Mouse (Mus musculus): ENCODE data around the gene AC124502.3. TPM values are rescaled to one million over a fixed set of nuclear protein-coding genes. Genes with fewer than 3 reads are reported as not detected.

Gene AC124502.3
- polyA plus RNA-seq, 1 experiment from 2014 or later, result 1.9 TPM

DNA sequence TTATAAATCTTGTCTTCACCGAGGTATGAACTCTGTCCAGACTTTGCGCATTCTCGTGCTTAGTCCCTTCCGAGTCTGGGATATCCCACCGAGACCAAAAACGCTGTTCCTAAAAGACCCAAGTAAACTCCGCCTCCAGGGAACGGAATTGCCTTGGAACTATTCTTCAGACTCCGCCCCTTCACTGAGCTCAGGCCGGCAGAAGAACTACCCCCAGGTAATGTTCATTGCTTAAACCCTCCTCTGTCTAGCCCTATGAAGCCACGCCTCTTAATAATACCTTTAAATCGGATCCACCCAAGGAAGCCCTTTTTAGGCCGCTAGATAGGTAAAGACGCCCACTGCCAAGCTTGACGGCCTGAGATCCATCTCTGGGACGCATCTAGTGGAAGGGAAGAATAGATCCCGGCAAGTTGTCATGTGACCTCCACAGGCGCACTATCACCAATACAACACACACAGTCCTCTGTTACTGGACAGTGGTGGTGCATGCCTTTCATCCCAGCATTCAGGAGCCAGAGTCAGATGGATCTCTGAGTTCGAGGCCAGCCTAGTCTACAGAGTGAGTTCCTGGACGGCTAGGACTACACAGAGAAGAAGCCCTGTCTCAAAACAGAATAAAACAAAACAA lies 33.8 kb downstream of the AC124502.3 start:
- H3K27ac ChIP-seq, result no peak overlapping the region
- no peaks in the 10 kb centered on the region for H3K9me3 ChIP-seq (ENCODE audit: control insufficient read depth, low read length)
- H3K4me1 ChIP-seq (replicated peaks; ENCODE audit: control insufficient read depth, insufficient read depth, low read length), result peaks cover 17% of the 10 kb centered on the region
- no peaks in the 10 kb centered on the region for H3K36me3 ChIP-seq (replicated peaks; ENCODE audit: control insufficient read depth, insufficient read depth)
- H3K9ac ChIP-seq, result peak overlapping the region; percentile 47
- 3% methylated on average over 20 of the region's 20 CpGs for WGBS
- DNase-seq (ENCODE audit: low spot score) (no peak), ATAC-seq (ENCODE audit: low FRiP score) (no peak; the same call in 1 of the 2 replicates)
- peaks cover 13% of the 10 kb centered on the region; the same call in 1 of the 2 replicates for H3K27me3 ChIP-seq (ENCODE audit: control insufficient read depth, insufficient read depth, low read length)
- peak overlapping the region; percentile 59 for H3K4me2 ChIP-seq (replicated peaks)
- H3K4me3 ChIP-seq (replicated peaks; ENCODE audit: low read length), result peak overlapping the region; percentile 40

DNA sequence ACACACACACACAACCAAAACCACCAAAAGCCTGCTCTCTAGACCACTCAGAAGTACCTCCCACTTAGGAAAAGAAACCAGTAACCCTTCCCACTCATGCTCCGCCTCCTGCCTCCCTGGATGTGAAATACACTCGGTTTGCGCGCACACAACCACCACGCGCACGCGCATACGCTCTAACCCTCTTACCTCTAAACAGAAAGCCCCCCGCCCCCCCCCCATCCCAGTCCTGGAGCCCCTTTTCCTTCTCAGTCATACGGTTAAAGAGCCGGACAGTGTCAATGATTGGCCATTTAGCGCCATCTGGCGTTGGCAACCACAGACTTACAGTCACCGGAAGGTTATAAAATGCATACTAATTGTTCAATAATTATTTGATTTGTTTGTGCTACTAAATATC lies 34.3 kb downstream of the AC124502.3 start:
- peaks cover 13% of the 10 kb centered on the region for H3K4me1 ChIP-seq (replicated peaks; ENCODE audit: control insufficient read depth, insufficient read depth, low read length)
- no peak overlapping the region for H3K27ac ChIP-seq
- no peak overlapping the region for H3K9ac ChIP-seq
- H3K27me3 ChIP-seq (ENCODE audit: control insufficient read depth, insufficient read depth, low read length), result peaks cover 12% of the 10 kb centered on the region; the same call in 1 of the 2 replicates
- no peaks in the 10 kb centered on the region for H3K36me3 ChIP-seq (replicated peaks; ENCODE audit: control insufficient read depth, insufficient read depth)
- WGBS, result 2% methylated on average over 15 of the region's 15 CpGs
- peak; percentile 77 for DNase-seq (ENCODE audit: low spot score)
- no peaks in the 10 kb centered on the region for H3K9me3 ChIP-seq (ENCODE audit: control insufficient read depth, low read length)
- H3K4me2 ChIP-seq (replicated peaks), result peak overlapping the region; percentile 59
- 0 out of 2 replicates have a peak overlapping the region, but pooled peaks have one; percentile 40 for H3K4me3 ChIP-seq (replicated peaks; ENCODE audit: low read length)
- ATAC-seq (ENCODE audit: low FRiP score), result no peak

DNA sequence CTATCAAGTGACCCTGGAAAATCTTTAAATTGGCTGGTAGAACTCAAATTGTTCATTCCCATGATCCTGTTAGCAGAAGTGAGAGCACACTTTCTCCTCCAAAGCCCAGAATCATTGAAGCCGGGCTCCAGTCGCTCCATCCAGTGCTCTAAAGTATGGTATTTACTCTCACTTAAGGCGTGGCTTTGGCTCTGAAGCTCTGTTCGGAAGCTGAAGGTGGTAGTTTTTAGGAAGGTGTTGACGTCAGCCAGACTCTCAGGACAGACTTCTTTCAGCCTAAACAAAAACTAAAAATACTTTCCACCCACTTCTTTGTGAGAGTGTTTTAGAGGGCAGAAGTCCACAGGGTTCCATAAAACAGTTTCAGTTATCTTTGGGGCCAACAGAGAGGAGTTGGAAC lies 34.8 kb downstream of the AC124502.3 start:
- no peak overlapping the region for H3K4me3 ChIP-seq (replicated peaks; ENCODE audit: low read length)
- H3K36me3 ChIP-seq (replicated peaks; ENCODE audit: control insufficient read depth, insufficient read depth), result no peaks in the 10 kb centered on the region
- DNase-seq (ENCODE audit: low spot score) (no peak), ATAC-seq (ENCODE audit: low FRiP score) (no peak)
- peaks cover 7% of the 10 kb centered on the region; the same call in 1 of the 2 replicates for H3K27me3 ChIP-seq (ENCODE audit: control insufficient read depth, insufficient read depth, low read length)
- no peak overlapping the region for H3K9ac ChIP-seq
- H3K4me1 ChIP-seq (replicated peaks; ENCODE audit: control insufficient read depth, insufficient read depth, low read length), result peaks cover 8% of the 10 kb centered on the region
- 47% methylated on average over 5 of the region's 5 CpGs for WGBS
- no peak overlapping the region for H3K4me2 ChIP-seq (replicated peaks)
- no peak overlapping the region for H3K27ac ChIP-seq
- no peaks in the 10 kb centered on the region for H3K9me3 ChIP-seq (ENCODE audit: control insufficient read depth, low read length)

DNA sequence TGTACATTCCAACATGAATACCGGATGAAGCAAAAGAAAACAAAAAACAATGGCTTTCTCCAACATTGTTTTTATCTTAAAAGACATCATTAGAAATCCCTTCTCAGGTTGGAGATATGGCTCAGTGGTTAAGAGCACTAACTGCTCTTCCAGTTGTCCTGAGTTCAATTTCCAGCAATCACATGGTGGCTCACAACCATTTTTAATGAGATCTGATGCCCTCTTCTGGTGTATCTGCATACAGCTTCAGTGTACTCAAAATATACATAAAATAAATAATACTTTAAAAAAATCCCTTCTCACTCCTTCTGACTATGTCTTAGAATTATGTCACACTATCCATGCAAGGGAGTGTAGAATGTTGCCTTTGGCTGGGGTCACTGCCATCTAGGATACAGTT lies 40.6 kb downstream of the AC124502.3 start:
- no peak overlapping the region for H3K4me2 ChIP-seq (replicated peaks)
- H3K27me3 ChIP-seq (ENCODE audit: control insufficient read depth, insufficient read depth, low read length), result peaks cover 37% of the 10 kb centered on the region
- DNase-seq (ENCODE audit: low spot score) (no peak), ATAC-seq (ENCODE audit: low FRiP score) (no peak)
- WGBS, result 97% methylated on average over 1 of the region's 1 CpGs
- H3K27ac ChIP-seq, result no peak overlapping the region
- H3K9me3 ChIP-seq (ENCODE audit: control insufficient read depth, low read length), result no peaks in the 10 kb centered on the region
- H3K36me3 ChIP-seq (replicated peaks; ENCODE audit: control insufficient read depth, insufficient read depth), result no peaks in the 10 kb centered on the region; the same call in 1 of the 2 replicates
- H3K4me1 ChIP-seq (replicated peaks; ENCODE audit: control insufficient read depth, insufficient read depth, low read length), result no peaks in the 10 kb centered on the region
- H3K9ac ChIP-seq, result no peak overlapping the region
- H3K4me3 ChIP-seq (replicated peaks; ENCODE audit: low read length), result no peak overlapping the region

DNA sequence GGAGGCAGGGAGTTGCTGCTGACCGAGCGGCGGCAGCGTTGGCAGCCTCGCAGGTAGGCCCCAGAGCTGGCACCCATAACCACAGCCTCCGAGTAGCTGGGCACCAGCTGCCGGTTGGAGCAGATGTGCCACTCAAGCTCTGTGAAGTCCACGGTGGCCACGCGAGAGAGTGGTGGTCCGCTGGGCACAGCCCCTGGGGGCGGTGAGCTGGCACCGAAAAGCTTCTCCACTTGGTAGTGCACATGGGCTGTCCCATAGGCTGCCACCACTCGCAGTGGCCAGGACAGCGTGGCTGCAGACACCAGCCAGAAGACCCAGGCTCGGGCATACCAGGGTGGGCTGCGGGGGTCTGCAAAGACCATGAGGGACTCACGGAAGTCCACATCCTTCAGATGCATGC lies 43.3 kb downstream of the AC124502.3 start:
- WGBS, result 72% methylated on average over 18 of the region's 18 CpGs
- H3K4me2 ChIP-seq (replicated peaks), result no peak overlapping the region
- no peak for ATAC-seq (ENCODE audit: low FRiP score)
- H3K27me3 ChIP-seq (ENCODE audit: control insufficient read depth, insufficient read depth, low read length), result peaks cover 57% of the 10 kb centered on the region
- no peaks in the 10 kb centered on the region; the same call in 1 of the 2 replicates for H3K36me3 ChIP-seq (replicated peaks; ENCODE audit: control insufficient read depth, insufficient read depth)
- no peak for DNase-seq (ENCODE audit: low spot score)
- no peak overlapping the region for H3K4me3 ChIP-seq (replicated peaks; ENCODE audit: low read length)
- H3K9ac ChIP-seq, result no peak overlapping the region
- H3K4me1 ChIP-seq (replicated peaks; ENCODE audit: control insufficient read depth, insufficient read depth, low read length), result 0 out of 2 replicates have a peak, but pooled peaks cover 3% of the 10 kb centered on the region
- H3K27ac ChIP-seq, result no peak overlapping the region
- H3K9me3 ChIP-seq (ENCODE audit: control insufficient read depth, low read length), result no peaks in the 10 kb centered on the region

DNA sequence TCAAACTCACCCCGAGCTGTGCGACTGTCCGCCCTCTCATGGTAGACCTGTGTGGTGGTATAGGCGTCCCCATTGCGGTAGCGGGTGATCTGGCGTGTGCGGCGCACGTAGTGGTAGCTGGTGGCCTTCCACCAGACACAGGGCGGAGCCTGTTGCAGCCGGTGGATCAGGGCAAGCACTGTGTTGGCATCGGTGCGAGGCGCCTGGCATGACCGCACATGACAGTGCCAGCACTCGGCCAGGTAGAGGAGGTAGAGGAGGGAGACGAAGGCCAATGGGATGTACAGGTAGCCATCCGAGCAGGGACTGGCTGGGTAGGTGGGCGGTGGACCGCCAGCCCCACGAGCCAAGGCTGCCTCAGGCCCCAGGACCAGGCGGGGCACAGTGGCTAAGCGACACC lies 43.9 kb downstream of the AC124502.3 start:
- Histone ChIP-seq H3K9me3 (ENCODE audit: control insufficient read depth, low read length) (no peaks in the 10 kb centered on the region), H3K27ac (no peak overlapping the region), H3K9ac (no peak overlapping the region), H3K4me2 (replicated peaks) (no peak overlapping the region), H3K4me1 (replicated peaks; ENCODE audit: control insufficient read depth, insufficient read depth, low read length) (0 out of 2 replicates have a peak, but pooled peaks cover 6% of the 10 kb centered on the region), H3K4me3 (replicated peaks; ENCODE audit: low read length) (no peak overlapping the region), H3K36me3 (replicated peaks; ENCODE audit: control insufficient read depth, insufficient read depth) (no peaks in the 10 kb centered on the region; the same call in 1 of the 2 replicates), H3K27me3 (ENCODE audit: control insufficient read depth, insufficient read depth, low read length) (peaks cover 57% of the 10 kb centered on the region)
- DNase-seq (ENCODE audit: low spot score) (no peak), ATAC-seq (ENCODE audit: low FRiP score) (no peak)
- WGBS, result 71% methylated on average over 24 of the region's 24 CpGs

DNA sequence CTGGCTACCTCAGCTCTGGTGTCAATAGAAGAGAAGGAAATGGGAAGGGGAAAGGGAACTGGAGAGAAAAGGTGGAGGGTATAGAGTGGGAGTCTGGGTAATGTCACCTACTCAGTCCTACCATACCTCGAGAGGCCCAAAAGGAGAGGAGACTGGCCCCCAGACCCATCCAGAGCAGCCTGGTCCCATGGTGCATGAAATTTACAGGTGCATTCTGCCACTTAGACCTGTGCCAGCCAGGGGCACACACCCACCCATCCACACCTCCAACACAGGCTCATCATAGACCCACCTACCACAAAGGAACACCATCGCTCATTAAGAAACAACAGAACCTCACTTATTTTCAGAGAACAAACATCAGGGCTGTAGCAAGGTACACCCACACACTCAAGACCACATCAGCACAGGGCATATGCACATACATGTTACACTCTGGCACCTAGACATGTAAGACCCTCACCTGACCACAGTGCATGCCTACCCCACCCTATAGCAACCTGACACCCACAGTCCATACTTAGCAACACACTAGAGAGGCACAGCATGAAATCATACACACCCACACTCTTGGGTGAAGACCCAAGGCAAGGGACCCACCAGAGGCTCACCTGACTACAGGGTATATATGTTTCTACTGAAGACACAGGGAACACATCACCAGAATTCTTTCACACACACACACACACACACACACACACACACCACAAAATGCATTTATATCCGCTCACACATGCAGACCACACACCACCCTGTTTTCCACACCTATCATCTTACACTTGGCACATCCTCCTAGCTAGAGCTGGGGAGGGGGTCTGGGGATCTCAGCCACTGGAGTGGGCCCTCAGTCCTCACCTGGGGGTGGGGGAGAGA lies 45.5 kb downstream of the AC124502.3 start:
- DNase-seq (ENCODE audit: low spot score), result no peak
- no peak for ATAC-seq (ENCODE audit: low FRiP score)
- H3K36me3 ChIP-seq (replicated peaks; ENCODE audit: control insufficient read depth, insufficient read depth), result no peaks in the 10 kb centered on the region; the same call in 1 of the 2 replicates
- WGBS, result 71% methylated on average over 3 of the region's 3 CpGs
- peak overlapping the region; percentile 82 for H3K9ac ChIP-seq
- peak overlapping the region; percentile 75 for H3K4me2 ChIP-seq (replicated peaks)
- peak overlapping the region; percentile 57 for H3K4me3 ChIP-seq (replicated peaks; ENCODE audit: low read length)
- no peak overlapping the region for H3K27ac ChIP-seq
- no peaks in the 10 kb centered on the region for H3K9me3 ChIP-seq (ENCODE audit: control insufficient read depth, low read length)
- peaks cover 57% of the 10 kb centered on the region for H3K27me3 ChIP-seq (ENCODE audit: control insufficient read depth, insufficient read depth, low read length)
- H3K4me1 ChIP-seq (replicated peaks; ENCODE audit: control insufficient read depth, insufficient read depth, low read length), result peaks cover 12% of the 10 kb centered on the region

DNA sequence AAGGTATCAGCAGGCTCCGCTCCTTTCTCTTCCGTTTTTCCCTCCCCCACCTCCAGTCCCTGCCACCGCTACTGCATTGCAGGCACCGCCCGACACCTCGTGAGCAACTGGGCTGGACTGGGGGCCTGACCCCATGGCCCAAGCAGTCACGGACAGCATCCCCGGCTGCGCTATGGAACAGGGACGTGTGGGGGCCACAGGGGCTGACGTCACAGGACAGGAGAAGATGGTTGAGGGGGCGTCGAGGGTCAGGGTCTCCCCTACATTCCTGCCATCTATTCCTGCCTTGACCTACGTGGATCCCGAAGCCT lies 46.1 kb downstream of the AC124502.3 start:
- Histone ChIP-seq H3K4me2 (replicated peaks) (peak overlapping the region; percentile 75), H3K4me1 (replicated peaks; ENCODE audit: control insufficient read depth, insufficient read depth, low read length) (peaks cover 16% of the 10 kb centered on the region), H3K4me3 (replicated peaks; ENCODE audit: low read length) (peak overlapping the region; percentile 57), H3K36me3 (replicated peaks; ENCODE audit: control insufficient read depth, insufficient read depth) (no peaks in the 10 kb centered on the region; the same call in 1 of the 2 replicates), H3K9me3 (ENCODE audit: control insufficient read depth, low read length) (no peaks in the 10 kb centered on the region), H3K9ac (peak overlapping the region; percentile 82), H3K27me3 (ENCODE audit: control insufficient read depth, insufficient read depth, low read length) (peaks cover 57% of the 10 kb centered on the region), H3K27ac (no peak overlapping the region)
- DNase-seq (ENCODE audit: low spot score) (no peak), ATAC-seq (ENCODE audit: low FRiP score) (no peak)
- 2% methylated on average over 15 of the region's 15 CpGs for WGBS

DNA sequence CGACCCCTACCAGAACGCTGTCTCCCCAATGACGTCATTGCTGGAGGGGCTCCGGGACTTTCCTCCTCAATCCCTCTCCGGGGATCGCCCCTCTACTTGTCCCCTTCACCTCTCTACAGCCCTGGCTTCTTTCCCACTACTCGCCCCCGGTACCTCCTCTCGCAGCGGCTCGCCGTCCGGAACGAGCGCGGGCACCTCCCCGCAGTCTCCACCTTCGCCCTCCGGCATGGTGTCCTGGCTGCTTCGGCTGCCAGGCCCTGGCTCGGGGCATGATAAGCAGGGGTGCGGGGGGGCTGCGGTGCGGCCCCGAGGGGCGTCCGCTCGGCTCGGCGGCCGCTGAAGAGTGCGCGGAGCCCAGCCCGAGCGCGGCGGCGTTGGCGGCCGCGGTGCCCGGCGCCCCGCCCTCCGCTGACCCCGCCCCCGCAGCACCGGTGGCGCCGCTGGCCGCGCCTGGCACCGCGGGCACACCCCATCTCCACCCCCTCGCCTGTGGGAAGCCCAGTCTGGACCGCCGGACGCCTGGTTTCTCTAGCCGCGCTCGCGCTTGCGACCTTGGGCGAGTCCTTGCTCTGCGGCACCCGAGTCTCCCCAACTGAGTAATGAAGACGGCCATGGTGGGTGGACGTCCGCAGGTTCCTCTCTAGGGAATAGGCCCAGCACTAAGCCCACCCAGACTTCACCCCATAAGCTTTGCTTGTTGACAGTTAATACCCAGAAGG lies 46.6 kb downstream of the AC124502.3 start, which contains the start of gene Tmem151a:
TSS of gene Tmem151a (minus strand) at position 387 of the 719 bp plus-strand sequence.
- peak within 1 kb of the TSS; percentile 57 for H3K4me3 ChIP-seq (replicated peaks; ENCODE audit: low read length)
- no peaks in the 10 kb centered on the region for H3K9me3 ChIP-seq (ENCODE audit: control insufficient read depth, low read length)
- H3K4me2 ChIP-seq (replicated peaks), result peak within 1 kb of the TSS; percentile 75
- no peak within 1 kb of the TSS for H3K27ac ChIP-seq
- H3K36me3 ChIP-seq (replicated peaks; ENCODE audit: control insufficient read depth, insufficient read depth), result peaks cover 2% of the 10 kb centered on the region
- peak within 1 kb of the TSS; percentile 82 for H3K9ac ChIP-seq
- peaks cover 16% of the 10 kb centered on the region for H3K4me1 ChIP-seq (replicated peaks; ENCODE audit: control insufficient read depth, insufficient read depth, low read length)
- DNase-seq (ENCODE audit: low spot score) (no peak), ATAC-seq (ENCODE audit: low FRiP score) (no peak)
- WGBS, result under 1% methylated on average over 63 of the region's 69 CpGs
- peaks cover 57% of the 10 kb centered on the region for H3K27me3 ChIP-seq (ENCODE audit: control insufficient read depth, insufficient read depth, low read length)
